Mouse (Mus musculus): ENCODE results near the gene Sema5a.

DNA sequence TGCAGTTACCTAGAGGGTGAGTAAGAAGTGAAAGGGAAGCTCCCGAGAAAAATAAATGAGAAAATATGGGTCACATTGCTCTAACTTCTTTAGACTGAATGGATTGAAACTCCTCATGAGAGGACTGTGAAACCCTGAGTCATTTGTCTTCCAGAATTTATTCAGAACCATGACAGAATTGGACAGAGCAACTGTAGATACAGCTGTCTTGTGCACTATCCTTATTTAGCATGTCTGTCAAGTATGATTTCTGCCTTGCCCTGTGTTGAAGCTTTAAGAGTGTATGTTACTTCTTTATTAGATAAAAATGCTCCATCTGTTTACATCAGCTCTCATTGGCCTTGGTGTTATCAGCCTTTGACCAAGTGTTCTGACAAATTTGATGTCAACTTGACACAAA lies 243.4 kb downstream of the Sema5a start:
- TF ChIP-seq POLR2A (IDR thresholded peaks at IDR 0.05; ENCODE audit: borderline replicate concordance, control insufficient read depth, low read depth, low read length) (no peak), CTCF (IDR thresholded peaks at IDR 0.05; ENCODE audit: control insufficient read depth, insufficient read depth, low read length) (no peak)
